Mouse (Mus musculus): ENCODE measurements around the gene Rph3a. TPM values are rescaled to one million over a fixed set of nuclear protein-coding genes. Genes with fewer than 3 reads are reported as not detected.

The Rph3a gene
- polyA plus RNA-seq, 1 experiment from 2014 or later = not detected

Other genes starting within 250 kb of the Rph3a start
- 0.03 TPM in 1 of 2 replicates, not detected in the other for gene Oas3, start 232.4 kb downstream of the Rph3a start, polyA plus RNA-seq (2014; fragmentation: Nextera tagmentation; extraction: Ambion mirVana)
- gene Oas1e, start 214.6 kb downstream of the Rph3a start, polyA plus RNA-seq (2014; fragmentation: Nextera tagmentation; extraction: Ambion mirVana) = not detected in 2 replicates
- 0.28 and 0.41 TPM in 2 replicates for gene Oas1c, start 197.6 kb downstream of the Rph3a start, polyA plus RNA-seq (2014; fragmentation: Nextera tagmentation; extraction: Ambion mirVana)
- not detected in 2 replicates for gene Oas1f, start 162.7 kb downstream of the Rph3a start, polyA plus RNA-seq (2014; fragmentation: Nextera tagmentation; extraction: Ambion mirVana)
- gene Oas1h, start 148.7 kb downstream of the Rph3a start, polyA plus RNA-seq (2014; fragmentation: Nextera tagmentation; extraction: Ambion mirVana) = not detected in 2 replicates
- gene Oas1g, start 122.5 kb downstream of the Rph3a start, polyA plus RNA-seq (2014; fragmentation: Nextera tagmentation; extraction: Ambion mirVana) = not detected in 2 replicates
- 0.57 and 0.68 TPM in 2 replicates for gene Oas1a, start 102.6 kb downstream of the Rph3a start, polyA plus RNA-seq (2014; fragmentation: Nextera tagmentation; extraction: Ambion mirVana)
- gene Oas1d, start 95.6 kb downstream of the Rph3a start, polyA plus RNA-seq (2014; fragmentation: Nextera tagmentation; extraction: Ambion mirVana) = not detected in 2 replicates
- 25.3 and 27.5 TPM in 2 replicates for gene Ptpn11, start 181.3 kb upstream of the Rph3a start, polyA plus RNA-seq (2014; fragmentation: Nextera tagmentation; extraction: Ambion mirVana)
- 801 and 821 TPM in 2 replicates for gene Rpl6, start 194.4 kb upstream of the Rph3a start, polyA plus RNA-seq (2014; fragmentation: Nextera tagmentation; extraction: Ambion mirVana)
- 6.5 and 6.6 TPM in 2 replicates for gene Hectd4, start 210.1 kb upstream of the Rph3a start, polyA plus RNA-seq (2014; fragmentation: Nextera tagmentation; extraction: Ambion mirVana)